Mouse (Mus musculus): ENCODE data around the gene Kifc1.
"Not testable (repeated sequence)": the region's sequence is repeated elsewhere in the genome, so short reads cannot be mapped to it uniquely, and the experiment has no call there.

GRCm38 (mm10) chr17:33889941-33890532, 424 bp downstream of the Kifc1 start:
- not testable (repeated sequence) for TF ChIP-seq UBTF (IDR thresholded peaks at IDR 0.05; ENCODE audit: low read depth, low read length); CTCF (conservative IDR thresholded peaks at IDR 0.05 in 1 of 2, IDR thresholded peaks at IDR 0.05 in 1 of 2; ENCODE audit: low read depth in 2 of 2, low read length in 2 of 2); NRF1 (IDR thresholded peaks at IDR 0.05; ENCODE audit: low read depth, low read length); POLR2A (IDR thresholded peaks at IDR 0.05; ENCODE audit: low read depth, low read length); GABPA (IDR thresholded peaks at IDR 0.05; ENCODE audit: insufficient replicate concordance, low read depth, low read length); RAD21 (IDR thresholded peaks at IDR 0.05; ENCODE audit: low read depth, low read length); EP300 (IDR thresholded peaks at IDR 0.05; ENCODE audit: low read length); BHLHE40 (IDR thresholded peaks at IDR 0.05; ENCODE audit: low read depth, low read length)
